Mouse (Mus musculus) kidney, adult 2 months (tissue): ENCODE results near the gene Dlx6. TPM values are rescaled to one million over a fixed set of nuclear protein-coding genes. Genes with fewer than 3 reads are reported as not detected.
A peak's percentile ranks its signal among the peaks of the same experiment; 100 is the strongest.

ENCODE experiments used
- DNase-seq: peaks from one replicate; pipeline ENCODE4 v3.0.0; 2021
- H3K27ac ChIP-seq: fragments of 200-500 bp; 2 replicates; pipeline ENCODE4 v1.5.1; 2012; ENCODE audit warnings: low read depth, low read length, control low read depth, inconsistent platforms; ENCODE audit not compliant: insufficient read depth
- H3K27me3 ChIP-seq: fragments of 200-500 bp; replicated peaks from 2 replicates; pipeline ENCODE4 v1.6.1; 2012; ENCODE audit warnings: mild to moderate bottlenecking, moderate library complexity, low read length, inconsistent platforms; ENCODE audit not compliant: control insufficient read depth, insufficient read depth
- H3K36me3 ChIP-seq: fragments of 200-500 bp; 2 replicates; pipeline ENCODE4 v1.6.1; 2012; ENCODE audit warnings: mild to moderate bottlenecking, moderate library complexity, low read length, inconsistent platforms; ENCODE audit not compliant: control insufficient read depth, insufficient read depth
- H3K4me1 ChIP-seq: fragments of 200-500 bp; 2 replicates; pipeline ENCODE4 v1.6.1; 2011; ENCODE audit warnings: low read length; ENCODE audit not compliant: control insufficient read depth, insufficient read depth
- H3K4me3 ChIP-seq: fragments of 200-500 bp; 2 replicates; pipeline ENCODE4 v1.5.1; 2011; ENCODE audit warnings: mild to moderate bottlenecking, low read depth, low read length, control low read depth; ENCODE audit not compliant: insufficient read depth
- CTCF ChIP-seq: fragments of 200-500 bp; conservative IDR thresholded peaks from 2 replicates; pipeline ENCODE4 v1.5.1; 2011; ENCODE audit warnings: low read depth, mild to moderate bottlenecking, control low read depth, low read length, moderate library complexity, mixed read lengths; ENCODE audit not compliant: insufficient read depth, insufficient read length
- POLR2A ChIP-seq: fragments of 200-500 bp; IDR thresholded peaks from one replicate; pipeline ENCODE4 v1.6.1; 2011; ENCODE audit warnings: low read depth, low read length, control low read depth
- WGBS: fragments of 180-500 bp; shearing (Covaris S2); methylation state at CpG from one replicate; pipeline ENCODE4 v1.1.7; 2018; 5-methylcytosine and 5-hydroxymethylcytosine counted together
- polyA plus RNA-seq: library from polyadenylated mRNA; depleted of rRNA; stranded (reverse); fragments of >200 nt; gene quantifications from 2 replicates; pipeline ENCODE4 v1.2.3, GENCODE M21; 2012

Gene Dlx6
- polyA plus RNA-seq, 1 experiment = not detected

DNA sequence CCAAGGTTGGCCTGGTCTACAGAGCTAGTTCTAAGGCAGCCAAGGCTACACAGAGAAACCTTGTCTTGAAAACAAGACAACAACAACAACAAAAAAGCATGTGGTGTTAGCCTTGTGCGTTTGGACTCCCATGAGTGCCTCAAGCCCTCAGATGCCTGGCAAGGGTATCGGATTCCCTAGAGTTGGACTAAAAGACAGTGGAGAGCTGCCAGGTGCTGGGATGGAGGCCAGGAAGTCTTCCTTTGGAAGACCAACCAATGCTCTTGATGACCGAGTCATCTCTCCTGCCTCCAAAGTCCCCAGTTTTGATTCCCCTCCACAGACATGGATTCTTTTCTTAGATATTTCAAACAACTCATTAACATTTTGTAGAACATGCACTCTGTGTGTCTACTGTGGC, 29.8 kb upstream of the Dlx6 start:
- no peak overlapping the region for H3K4me3 ChIP-seq
- DNase-seq = peak; percentile 11
- H3K27me3 ChIP-seq = 0 out of 2 replicates have a peak, but pooled peaks cover 1% of the 10 kb centered on the region
- H3K36me3 ChIP-seq = no peaks in the 10 kb centered on the region
- TF ChIP-seq CTCF = no peak
- TF ChIP-seq POLR2A = no peak
- no peak overlapping the region for H3K27ac ChIP-seq
- 72% methylated on average over 3 of the region's 3 CpGs for WGBS
- no peaks in the 10 kb centered on the region for H3K4me1 ChIP-seq

DNA sequence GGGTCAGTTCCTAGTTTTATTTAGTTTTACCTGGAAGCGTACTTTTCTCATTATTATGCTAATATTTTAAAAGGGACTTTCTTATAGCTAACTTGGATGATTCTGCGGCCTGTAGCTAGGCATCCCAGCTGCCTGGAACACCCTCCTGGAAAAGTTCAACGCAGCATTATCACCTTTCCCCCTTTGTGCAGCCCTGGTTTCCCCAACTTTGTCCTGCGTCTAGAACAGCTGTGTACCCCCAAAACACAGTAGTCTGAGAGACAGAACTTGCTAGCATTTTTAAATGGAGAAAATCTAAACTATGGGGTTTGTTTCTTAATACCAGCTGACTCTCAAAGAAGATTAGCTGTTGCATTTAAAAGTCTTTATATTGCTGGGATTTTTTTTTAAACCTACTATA, 14.6 kb upstream of the Dlx6 start:
- no peak overlapping the region for H3K27ac ChIP-seq
- no peak for TF ChIP-seq CTCF
- TF ChIP-seq POLR2A = no peak
- H3K27me3 ChIP-seq = peaks cover 6% of the 10 kb centered on the region; the same call in 1 of the 2 replicates
- DNase-seq = no peak
- no peaks in the 10 kb centered on the region for H3K4me1 ChIP-seq
- 23% methylated on average over 4 of the region's 4 CpGs for WGBS
- H3K36me3 ChIP-seq = no peaks in the 10 kb centered on the region
- H3K4me3 ChIP-seq = no peak overlapping the region

DNA sequence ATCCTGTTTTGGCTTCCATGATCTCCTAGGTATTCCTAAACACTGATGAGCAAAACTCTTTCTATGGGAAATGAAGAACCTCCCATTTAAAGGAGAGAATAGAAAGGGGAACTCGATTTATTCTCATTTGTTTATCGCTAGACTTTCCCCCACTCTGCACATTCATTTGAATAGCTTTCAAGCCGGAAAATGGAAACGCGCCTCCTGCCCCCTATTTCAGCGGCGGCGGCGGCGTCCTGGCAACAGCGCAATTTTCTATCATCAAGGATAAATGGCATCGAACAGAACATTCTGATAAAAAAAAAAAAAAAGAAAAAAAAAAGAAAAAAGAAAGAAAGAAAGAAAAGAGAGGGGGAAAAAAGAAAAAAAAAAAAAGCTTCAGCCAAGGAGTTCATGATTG, 13.4 kb upstream of the Dlx6 start:
- peaks cover 6% of the 10 kb centered on the region; the same call in 1 of the 2 replicates for H3K27me3 ChIP-seq
- no peak overlapping the region for H3K4me3 ChIP-seq
- WGBS = 9% methylated on average over 12 of the region's 12 CpGs
- H3K36me3 ChIP-seq = no peaks in the 10 kb centered on the region
- H3K27ac ChIP-seq = no peak overlapping the region
- DNase-seq = no peak
- no peaks in the 10 kb centered on the region for H3K4me1 ChIP-seq
- TF ChIP-seq CTCF (no peak), POLR2A (no peak)

DNA sequence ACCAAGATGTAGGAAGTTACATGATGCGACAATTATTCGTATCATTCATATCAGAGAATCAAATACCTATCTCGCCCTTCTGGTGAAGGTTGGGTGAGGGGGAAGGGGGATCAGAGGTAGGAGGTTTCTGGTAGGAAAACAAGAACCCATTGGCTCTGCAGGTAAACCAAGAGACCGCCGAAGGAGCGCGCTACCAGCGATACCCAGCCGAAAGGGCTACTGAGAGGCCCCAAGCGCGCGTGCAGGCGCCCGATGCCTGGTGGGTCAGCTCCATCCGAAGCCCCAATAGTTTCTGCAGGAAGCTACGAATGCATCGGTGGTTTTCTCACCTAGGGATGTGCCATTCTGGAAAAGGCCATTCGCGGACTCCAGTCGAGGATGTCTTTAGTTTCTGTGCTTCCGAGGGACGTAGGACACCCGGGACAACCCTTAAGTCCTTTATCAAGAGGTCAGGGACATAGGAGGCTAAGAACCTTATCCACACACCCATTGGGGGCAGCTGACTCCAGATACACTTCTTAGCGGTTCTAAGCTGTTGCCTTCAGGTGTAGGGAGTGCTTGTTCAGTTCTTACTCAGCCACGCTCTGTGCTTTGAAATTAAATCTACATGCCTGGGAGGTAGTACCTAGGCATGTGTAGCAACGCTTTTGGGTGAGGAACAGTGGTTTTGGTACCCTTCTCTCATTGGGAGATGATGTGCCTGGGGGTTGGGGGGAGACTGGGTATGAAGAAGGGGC, 12.6 kb upstream of the Dlx6 start:
- no peak for DNase-seq
- no peak overlapping the region for H3K27ac ChIP-seq
- H3K36me3 ChIP-seq = no peaks in the 10 kb centered on the region
- no peak overlapping the region for H3K4me3 ChIP-seq
- peaks cover 6% of the 10 kb centered on the region; the same call in 1 of the 2 replicates for H3K27me3 ChIP-seq
- H3K4me1 ChIP-seq = no peaks in the 10 kb centered on the region
- TF ChIP-seq POLR2A = no peak
- 7% methylated on average over 26 of the region's 26 CpGs for WGBS

DNA sequence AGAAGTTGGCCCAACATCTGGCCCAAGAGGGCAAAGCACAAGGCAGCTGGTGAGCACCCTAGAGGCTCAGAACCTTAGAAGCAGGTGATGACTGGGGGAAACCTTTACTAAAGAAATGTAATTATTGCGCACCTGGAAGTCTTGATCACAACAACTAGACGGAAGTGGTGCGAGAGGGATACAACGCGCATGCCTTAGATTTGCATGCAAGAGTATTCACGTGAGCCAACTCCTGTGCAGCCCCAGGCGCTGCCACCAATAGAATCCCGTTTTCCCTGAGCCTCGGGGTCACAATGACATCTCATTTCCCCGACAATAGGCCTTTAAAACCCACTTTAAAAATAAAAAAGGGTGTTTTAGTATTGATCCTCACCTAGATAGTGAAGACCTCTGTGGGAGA, 12.0 kb upstream of the Dlx6 start:
- Histone ChIP-seq H3K27ac (no peak overlapping the region), H3K4me3 (no peak overlapping the region), H3K36me3 (no peaks in the 10 kb centered on the region), H3K4me1 (no peaks in the 10 kb centered on the region), H3K27me3 (peaks cover 9% of the 10 kb centered on the region; the same call in 1 of the 2 replicates)
- no peak for TF ChIP-seq POLR2A
- no peak for TF ChIP-seq CTCF
- 9% methylated on average over 10 of the region's 10 CpGs for WGBS
- DNase-seq = no peak

DNA sequence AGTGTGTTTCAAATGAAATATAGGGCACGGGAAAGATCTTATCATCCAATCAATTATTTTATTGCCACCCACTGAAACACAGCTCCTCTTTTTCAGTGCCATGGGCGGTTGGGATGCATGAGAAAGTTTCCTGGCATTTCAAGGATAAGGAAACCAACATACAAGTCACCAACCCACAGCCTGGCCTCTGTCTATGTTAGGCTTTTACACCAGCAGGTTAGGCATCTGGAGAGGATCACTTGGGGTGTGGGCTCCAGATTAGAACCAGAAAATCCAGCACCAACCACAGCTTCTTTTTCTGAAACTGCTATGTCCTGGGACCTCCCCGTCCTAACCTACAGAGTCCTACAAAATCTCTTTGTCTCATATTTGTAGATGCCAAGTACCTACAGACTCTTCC, 10.2 kb upstream of the Dlx6 start:
- no peak for TF ChIP-seq CTCF
- TF ChIP-seq POLR2A = no peak
- peaks cover 12% of the 10 kb centered on the region for H3K27me3 ChIP-seq
- no peak overlapping the region for H3K4me3 ChIP-seq
- no peak overlapping the region for H3K27ac ChIP-seq
- 42% methylated on average over 3 of the region's 3 CpGs for WGBS
- H3K36me3 ChIP-seq = no peaks in the 10 kb centered on the region
- no peaks in the 10 kb centered on the region for H3K4me1 ChIP-seq
- no peak for DNase-seq

DNA sequence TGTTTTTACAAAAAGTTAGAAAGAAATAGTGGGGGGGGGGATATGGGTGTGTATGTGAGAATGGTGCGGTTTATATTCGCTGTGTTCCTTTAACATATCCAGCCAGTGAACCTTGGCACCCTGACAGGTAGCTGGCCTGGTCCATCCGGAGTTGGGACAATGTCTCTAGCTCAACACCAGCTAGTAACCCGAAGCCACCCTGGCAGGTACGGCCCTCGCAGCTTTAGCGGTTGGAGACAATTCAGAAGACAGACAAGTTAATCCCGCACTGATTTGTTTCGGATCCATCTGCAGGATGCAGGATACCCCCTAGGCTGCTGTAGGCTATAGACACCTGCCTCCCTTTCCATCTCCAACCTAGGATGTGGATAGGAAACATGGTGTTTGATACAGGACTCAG, 9.0 kb upstream of the Dlx6 start:
- WGBS = 6% methylated on average over 9 of the region's 9 CpGs
- TF ChIP-seq POLR2A (no peak), CTCF (no peak)
- H3K27me3 ChIP-seq = peaks cover 12% of the 10 kb centered on the region
- H3K36me3 ChIP-seq = no peaks in the 10 kb centered on the region
- H3K27ac ChIP-seq = no peak overlapping the region
- no peak overlapping the region for H3K4me3 ChIP-seq
- H3K4me1 ChIP-seq = no peaks in the 10 kb centered on the region
- no peak for DNase-seq
